Mouse (Mus musculus) neural tube, embryonic 10.5 days (tissue): ENCODE measurements around the gene Rbm24.

Experiments
- DNase-seq: peaks from one replicate; pipeline ENCODE4 v3.0.0-alpha.2; 2017; ENCODE audit warnings: low spot score; ENCODE audit errors: extremely low spot score

Rbm24 gene

DNA sequence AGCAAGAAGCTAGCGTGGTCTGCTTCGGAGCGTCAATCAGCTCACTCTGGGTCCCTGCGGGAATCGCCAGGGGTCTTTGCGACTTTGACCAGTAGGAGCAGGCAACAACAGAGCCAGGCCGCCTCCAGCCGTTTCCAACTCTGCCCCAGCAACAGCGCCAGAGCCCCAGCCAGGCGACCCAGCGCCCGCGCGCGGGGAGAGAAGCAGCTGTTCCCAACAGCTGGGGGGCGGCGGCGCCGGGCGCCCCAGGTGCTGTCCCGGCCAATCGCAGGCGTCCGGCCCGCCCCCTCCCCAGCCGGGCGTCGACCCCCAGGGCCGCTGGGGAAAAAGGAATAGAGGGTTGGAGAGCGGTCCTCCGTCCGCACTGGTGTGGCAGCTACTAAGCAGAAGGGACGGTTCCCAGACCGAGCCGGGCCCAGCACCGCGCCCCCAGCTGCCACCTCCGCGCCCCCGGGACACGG lies at the start of gene Rbm24:
Gene Rbm24 (plus strand): TSS at position 294 of the 461 bp plus-strand sequence.
- DNase-seq: peak; percentile 82

DNA sequence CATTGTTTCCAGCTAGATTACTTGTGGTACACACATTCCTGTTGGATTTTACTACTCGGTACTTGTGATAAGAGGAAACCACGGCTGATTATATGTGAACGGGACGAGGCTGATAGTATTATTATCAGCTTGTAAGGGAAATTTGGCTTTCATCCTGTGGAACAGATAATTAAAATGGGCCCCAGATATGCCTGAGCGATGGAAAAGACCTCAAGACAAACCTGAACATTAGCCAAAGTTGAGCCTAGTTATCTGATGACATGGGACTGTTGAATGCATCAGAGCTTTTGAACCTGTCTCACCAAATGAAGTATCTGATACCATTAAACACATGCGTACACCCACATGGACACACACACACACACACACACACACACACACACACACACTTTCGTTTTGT lies 45.4 kb upstream of the Rbm24 start:
- DNase-seq: no peak

DNA sequence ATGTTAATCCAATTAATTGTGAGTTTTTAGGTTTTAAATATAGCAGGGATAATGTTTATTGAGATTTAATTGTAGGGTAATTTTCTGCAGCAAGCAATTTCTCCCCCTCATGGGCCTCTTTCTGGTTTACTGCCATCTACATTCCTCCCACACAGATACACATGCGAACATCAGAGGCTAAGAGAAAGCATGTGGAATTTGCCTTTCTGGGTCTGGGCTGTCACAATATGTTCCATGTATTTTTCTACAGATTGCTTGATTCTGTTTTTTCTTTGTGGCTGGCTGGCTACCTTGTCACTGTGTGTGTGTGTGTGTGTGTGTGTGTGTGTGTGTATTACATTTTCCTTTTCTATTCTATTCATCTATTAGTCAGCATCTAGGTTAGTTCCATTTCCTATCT lies 42.9 kb upstream of the Rbm24 start:
- DNase-seq: no peak

DNA sequence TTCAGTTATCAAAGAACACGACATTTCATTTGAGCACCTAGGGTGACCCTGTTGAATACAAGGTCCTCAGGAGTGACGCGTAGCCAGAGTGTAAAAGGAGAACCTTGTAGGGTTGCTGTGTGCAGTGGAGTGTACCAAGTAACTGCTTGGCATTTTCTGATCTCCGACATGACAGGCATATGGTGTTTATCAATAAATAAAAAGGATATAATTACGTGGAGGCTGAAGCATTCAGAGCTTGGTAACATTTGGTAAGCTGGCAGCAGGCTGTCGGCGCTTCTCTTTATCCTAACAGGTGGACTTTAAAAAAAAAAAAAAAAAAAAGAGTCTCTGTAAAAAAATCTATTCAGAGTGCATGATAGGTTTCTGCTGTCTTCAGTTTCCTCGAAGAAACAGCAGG lies 30.8 kb upstream of the Rbm24 start:
- no peak for DNase-seq

DNA sequence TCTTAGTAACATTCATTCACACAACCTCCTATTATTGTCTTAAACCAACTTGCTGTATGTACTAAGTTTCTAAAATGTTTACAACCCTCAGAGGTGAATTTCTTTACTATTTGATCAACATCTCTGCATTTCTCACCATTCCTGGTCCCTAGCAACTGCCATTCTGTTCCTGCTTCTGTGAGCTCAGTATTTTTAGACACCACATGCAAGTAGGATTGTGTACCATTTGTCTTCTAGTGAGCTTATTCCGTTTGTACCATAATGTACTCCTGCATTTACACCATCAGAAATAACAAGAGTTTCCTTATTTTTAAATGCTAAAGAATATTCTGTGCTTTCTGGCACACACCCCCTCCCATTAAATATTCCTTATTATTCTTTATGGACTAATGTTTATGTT lies 26.6 kb upstream of the Rbm24 start:
- no peak for DNase-seq

DNA sequence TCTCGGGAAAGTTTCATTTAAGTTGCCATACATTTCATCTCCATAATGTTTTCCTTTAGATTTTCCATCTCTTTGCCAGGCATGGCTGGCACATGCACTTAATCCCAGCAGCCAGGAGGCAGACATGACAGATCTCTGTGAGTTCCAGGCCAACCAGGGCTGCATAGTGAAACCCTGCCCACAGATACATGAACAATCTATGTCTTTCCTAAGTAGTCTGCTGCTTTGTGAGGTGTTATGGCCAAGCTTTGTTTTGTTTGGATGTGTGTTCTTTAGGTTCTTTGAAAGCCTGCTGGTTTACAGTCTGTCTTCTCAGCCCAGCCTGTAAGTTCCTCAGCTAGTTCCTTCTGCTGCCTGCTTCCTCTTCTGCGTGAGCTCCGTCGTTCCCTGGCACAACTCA lies 25.3 kb upstream of the Rbm24 start:
- no peak for DNase-seq

DNA sequence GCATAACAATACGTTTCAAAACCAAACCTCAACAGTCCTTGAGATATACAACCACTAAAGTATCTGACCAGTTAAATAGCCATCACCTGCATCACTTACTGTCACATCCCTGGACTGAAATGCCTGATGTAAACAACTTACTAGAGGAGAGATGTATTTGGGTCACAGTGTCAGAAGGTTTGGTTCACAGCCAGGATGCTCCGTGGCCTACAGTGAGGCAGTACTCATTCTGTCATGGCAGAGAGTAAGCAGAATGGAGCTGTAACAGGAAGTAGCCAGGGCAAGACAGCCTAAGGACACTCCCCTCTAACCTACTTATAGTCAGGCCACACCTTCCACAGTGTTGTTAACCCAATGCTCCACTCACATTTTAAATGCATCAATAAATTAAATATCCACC lies 24.3 kb upstream of the Rbm24 start:
- no peak for DNase-seq

DNA sequence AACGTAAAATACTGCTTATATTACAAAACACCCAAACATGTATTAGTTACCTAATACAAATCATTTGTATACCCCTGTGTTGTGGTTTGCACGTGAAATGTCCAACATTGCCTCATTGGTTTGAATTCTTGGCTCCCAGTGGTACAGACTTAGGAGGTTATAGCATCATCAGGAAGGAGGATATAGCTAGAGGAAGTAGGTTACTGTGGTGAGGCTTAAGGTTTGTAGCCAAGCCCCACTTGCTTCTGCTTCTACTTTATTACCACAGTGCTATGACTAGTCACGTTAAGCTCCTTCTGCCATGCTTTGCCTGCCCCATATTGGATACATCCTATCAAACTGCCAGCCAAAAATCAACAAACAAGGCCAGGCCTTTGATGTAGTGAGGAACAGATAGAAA lies 21.0 kb upstream of the Rbm24 start:
- no peak for DNase-seq

DNA sequence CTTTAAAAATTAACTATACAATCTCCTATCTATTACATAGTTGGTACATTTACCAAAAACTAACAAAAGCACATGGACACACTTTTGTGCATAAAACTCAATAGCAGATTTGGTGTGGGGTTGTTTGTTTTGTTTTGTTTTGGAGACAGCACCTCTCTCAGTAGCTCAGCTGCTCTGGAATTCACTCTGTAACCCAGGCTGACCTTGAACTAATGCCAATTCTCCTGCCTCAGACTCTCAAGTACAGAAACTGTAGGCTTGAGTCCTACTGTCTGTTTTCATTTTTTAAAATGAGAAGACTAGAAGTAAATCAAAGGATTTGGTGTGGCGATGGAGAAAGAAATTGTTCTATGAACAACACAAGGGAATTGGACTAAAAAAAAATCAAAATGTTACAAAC lies 11.1 kb upstream of the Rbm24 start:
- no peak for DNase-seq

DNA sequence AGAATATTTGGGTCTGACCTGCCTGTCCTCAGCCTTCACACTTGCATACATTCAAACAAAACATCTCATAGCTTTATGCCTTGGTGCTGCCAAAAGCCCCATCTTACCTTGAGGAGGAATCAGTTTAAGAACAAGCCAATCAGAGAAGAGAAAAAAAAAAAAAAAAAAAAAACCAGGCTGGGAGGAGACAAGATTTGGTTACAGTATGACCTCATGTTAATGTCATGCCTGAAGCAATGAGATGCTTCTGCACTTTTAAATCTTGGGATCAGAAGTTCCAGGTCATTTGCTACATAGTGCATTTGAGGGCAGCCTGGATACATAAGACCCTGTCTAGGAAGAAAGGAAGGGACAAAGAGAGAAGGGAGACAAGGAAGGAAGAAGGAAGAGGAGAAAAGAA lies 6.0 kb upstream of the Rbm24 start:
- no peak for DNase-seq

DNA sequence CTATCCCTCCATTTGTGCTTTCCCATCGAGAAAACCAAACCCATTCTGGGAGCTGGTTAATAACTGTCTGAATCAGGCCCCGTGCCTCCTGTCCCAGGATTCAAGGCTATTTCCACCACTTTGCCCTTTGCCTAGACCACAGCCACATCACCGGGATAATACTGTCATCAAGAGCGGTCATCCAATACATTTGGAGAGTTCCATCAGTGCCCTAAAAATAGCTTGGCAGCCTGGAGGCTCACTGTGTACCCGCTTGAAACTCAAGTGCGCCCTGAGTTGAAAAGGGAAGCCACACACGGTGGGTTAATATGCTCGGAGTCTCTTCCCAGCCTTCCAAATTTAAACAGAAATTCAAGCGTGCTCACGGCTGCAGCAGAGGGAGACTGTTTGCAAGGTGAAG lies 4.6 kb upstream of the Rbm24 start:
- no peak for DNase-seq

DNA sequence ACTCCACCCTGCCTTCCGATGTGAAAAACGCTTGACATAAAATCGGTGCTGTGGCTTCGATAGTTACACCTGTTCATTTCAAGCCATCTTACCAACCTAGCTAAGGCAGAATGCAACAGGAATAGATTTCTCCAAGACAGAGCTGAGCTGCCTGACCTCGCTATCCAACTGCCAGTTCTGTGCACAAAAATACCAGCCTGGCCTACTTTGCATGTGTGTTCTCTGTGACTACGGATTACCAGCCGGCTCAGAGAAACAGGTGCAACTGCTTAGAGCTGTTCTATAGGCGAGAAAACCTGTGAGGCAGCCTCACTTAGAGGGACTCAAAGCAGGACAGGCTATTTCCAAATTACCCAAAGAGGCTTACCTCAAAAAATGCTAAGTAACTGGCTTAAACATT lies 4.2 kb upstream of the Rbm24 start:
- no peak for DNase-seq

DNA sequence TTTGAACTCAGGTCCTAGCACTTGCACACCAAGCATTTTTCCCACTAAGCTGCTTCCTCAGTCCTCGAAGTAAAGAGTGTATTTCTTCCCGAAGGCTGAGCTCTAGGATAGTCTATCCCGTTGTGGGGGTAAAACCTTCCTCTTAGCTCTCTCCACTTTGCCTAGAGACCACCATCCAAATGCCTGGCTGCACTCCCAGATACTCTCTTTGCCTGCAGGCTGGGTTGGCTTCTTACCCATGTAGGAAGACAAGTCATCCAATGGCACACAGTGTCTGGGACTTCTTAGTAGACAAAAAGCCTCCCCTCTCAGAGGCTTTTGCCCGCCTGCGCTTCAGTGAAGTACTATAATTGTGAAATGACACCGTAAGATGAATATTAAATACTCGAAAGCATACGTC lies 2.2 kb upstream of the Rbm24 start:
- no peak for DNase-seq

DNA sequence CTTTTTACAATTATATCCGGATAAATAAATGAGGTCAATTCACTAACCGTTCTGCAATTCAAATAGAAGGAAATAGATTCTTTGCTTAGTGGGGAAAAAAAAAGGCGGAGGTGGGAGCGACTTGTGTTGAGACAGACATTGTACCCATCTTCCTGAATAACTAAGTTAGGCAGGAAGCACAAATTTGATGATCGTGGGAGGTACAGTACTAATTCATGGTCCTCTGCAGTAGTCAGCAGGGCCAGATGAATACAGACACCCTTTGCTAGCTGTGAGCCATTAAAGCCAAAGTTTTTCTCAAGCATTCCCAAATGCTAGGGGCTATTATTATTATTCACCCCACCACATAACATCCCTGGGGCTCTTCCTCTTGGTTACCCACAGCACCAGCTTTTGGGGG lies 640 bp upstream of the Rbm24 start:
- DNase-seq: no peak

DNA sequence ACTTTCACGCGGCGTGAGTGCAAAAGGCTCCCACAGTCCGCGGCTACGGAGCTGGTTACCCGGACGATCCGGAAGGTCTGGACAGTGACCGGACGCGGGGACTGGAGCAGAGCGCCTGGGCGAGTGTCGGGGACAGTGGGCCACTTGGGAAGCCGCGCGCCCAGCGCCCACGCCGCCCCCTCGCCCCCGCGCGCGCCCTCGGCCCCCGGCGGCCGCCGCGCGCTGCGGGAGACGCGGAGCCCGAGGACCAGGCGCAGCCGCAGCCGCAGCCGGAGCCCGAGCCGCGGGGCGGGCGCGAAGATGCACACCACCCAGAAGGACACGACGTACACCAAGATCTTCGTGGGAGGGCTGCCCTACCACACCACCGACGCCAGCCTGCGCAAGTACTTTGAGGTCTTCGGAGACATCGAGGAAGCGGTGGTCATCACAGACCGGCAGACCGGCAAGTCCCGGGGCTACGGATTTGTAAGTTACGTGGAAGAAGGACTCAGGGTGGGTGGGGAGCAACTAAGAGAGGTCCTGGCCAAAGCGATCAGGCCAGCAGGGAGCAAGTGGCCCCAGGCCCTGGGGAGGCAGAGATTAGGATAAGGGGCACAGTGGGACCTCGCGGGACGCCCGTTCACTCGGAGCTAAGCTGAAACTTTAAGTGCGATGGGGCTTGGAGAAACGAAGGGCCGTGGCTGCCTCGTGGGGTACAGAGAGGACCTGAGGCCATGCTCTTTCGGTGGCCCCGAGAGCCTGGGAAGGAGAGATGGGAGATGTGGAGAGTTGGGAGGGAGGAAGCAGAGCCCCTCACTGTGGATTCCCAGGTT lies 704 bp downstream of the Rbm24 start:
- DNase-seq: peak; percentile 65

DNA sequence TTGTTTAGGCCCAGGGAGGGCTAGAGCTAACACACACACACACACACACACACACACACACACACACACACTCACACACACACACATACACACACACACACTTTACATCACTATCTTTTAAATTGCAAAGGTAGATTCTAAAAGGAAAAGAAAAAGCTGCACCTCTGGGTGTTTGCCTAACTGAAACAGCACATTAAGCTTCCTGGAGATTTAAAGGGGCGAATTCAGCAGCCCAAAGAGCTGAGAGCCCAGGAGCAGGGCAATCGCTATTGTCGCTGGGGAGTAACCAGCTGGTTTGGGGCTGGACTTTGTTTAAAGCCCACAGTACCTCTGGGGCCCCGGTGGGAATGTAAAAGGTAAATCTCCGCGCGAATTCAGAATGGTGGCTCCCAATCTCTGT lies 1.4 kb downstream of the Rbm24 start:
- no peak for DNase-seq

DNA sequence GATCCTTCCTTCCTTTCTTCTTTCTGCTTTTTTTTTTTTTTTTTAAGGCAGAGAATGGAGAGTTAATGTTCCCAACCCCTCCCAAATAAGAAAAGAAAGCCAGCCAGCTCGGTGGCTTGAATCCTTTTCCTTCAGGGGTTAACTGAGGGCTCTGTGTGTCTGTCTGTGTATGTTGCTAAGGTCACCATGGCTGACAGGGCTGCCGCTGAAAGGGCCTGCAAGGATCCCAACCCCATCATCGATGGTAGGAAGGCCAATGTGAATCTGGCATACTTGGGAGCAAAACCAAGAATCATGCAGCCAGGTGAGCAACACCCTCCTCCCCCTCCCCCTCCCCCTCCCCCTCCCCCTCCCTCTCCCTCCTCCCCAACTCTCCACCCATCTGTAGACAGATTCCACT lies 1.9 kb downstream of the Rbm24 start:
- no peak for DNase-seq

DNA sequence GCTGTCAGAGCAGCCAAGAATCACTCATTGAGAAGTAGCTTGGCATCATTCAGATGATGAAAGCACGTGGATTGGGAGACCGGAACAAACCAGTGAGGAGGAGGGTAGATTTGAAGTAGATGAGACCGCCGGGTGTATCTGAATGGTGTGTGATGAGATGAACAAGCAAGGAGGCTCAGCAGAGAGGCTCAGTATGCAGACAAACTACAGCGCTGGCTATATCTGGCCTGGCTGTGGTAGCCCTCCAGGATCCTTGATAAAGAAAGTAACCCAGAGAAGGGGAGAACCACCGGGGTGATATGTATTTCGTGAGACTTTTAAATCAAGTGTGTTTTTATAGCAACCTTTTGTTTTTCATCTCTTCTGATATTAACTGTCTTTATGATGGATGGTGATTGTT lies 5.6 kb downstream of the Rbm24 start:
- no peak for DNase-seq

DNA sequence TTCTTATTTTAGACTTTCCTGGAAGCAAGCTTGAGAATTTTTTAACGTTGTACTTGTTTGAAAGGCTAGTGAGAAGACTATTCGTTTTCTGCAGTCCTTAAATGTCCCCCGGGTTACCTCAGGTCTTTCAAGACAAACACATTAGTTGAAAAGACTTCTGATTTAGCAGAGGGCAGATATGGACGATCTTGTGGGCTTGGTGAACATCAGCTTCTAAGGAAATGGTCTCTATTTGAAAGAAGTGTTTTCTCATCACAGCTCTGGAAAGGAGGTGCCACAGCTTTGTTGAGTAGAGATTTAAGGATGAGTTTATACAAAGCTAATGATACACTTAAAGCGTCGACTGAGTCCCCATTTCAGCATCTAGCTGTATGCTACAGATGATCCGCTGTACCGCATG lies 6.1 kb downstream of the Rbm24 start:
- no peak for DNase-seq

DNA sequence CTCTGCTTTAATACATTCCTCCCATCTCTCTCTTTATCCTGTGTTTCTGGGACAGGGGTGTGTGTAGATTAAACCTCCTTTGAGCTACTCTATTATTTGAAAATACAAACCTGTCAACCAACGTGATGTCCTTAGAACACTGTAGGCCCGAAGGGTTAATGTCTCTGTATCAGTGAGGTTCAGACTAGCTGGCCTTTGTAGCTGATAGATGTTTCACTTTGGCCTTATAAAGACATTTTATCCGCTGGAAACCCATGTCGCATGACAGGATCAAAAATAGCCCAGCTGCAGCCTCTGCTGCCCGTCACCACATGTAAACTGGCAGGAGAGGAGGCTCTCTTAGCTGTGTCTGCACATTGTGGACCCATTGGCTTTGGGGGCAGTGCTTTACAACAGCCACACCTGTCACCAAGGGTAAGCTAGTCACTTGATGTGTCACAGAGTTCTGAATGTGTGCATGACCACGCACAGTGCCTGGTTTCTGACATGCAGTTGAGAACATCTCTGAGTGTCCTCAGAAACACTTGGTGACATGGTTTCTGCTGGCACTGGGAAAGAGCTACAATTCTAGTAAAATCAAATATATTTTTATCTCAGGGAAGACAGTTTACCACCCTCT lies 8.5 kb downstream of the Rbm24 start:
- DNase-seq: no peak

DNA sequence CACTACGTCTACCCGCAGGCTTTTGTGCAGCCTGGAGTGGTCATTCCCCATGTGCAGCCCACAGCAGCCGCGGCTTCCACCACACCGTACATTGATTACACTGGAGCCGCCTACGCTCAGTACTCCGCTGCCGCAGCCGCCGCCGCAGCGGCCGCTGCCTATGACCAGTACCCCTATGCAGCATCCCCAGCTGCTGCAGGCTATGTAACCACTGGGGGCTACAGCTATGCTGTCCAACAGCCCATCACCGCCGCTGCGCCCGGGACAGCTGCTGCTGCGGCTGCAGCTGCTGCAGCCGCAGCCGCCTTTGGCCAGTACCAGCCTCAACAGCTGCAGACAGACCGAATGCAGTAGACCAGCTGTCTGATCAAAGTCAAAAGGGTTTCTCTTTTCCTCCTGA lies 10.7 kb downstream of the Rbm24 start:
- no peak for DNase-seq

DNA sequence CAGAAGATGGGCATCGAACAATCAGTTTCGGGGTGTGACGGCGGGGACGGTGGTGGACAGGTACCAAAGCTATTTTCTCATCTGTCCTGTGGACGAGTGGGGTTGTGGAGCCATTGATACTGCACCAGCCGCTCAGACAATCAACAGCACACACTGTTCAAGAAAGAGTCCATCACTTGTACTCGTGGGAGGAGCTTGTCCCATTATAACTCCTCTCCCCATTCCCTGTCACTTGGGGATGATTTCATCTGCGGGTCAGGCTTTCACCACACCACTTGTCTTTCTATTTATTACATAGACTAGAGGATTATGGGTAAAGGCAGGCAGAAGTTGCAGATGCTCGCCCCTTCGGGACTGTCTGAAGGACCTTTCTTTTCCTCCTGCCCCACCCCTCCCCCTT lies 11.6 kb downstream of the Rbm24 start:
- DNase-seq: no peak

DNA sequence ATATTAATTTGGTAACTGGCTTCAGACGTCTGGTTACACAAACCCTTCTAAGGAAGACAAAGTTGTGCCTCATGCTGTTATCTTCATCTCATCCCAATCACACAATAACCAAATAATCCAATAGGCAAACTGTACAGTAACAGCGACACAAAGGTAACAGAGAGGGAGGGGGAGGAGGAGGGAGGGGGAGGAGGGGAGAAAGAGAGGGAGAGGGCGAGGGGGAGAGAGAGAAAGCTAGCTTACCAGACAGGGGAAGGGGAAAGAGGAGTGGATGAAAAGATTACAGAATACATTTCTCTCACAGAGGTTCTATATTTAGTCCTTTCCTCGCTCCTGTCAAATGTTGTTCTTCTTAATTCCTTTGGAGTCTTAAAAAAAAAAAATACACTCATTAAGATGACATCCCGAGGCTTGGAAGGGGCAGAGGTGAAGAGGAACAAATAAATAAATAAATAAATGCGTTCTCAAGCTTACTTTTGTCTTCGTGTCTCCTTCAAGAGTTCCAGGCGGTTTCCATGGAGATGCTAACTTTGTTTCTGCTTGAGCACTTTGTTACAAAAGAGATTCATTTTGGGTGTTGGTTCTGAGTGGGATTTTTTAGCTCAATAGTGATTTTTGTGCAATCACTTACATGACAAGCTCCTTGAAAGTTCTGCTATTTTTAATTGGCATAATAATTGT lies 15.8 kb downstream of the Rbm24 start:
- no peak for DNase-seq
